Mouse (Mus musculus): ENCODE data around the gene Anapc16. TPM values are rescaled to one million over a fixed set of nuclear protein-coding genes. Genes with fewer than 3 reads are reported as not detected.

The Anapc16 gene
- polyA plus RNA-seq (2015; fragmentation: Nextera tagmentation; extraction: Ambion mirVana): 75.6 and 90.7 TPM in 2 replicates

- peak within 1 kb of the TSS; percentile 92 for H3K4me2 ChIP-seq (ENCODE audit: low read depth, low read length)
- under 1% methylated on average over 51 of the region's 51 CpGs for WGBS
- no peaks in the 10 kb centered on the region for H3K9me3 ChIP-seq (replicated peaks; ENCODE audit: control insufficient read depth, low read length)
- no peaks in the 10 kb centered on the region for H3K36me3 ChIP-seq (ENCODE audit: control insufficient read depth, insufficient read depth, low read length)
- peak within 1 kb of the TSS; percentile 85 for H3K9ac ChIP-seq (ENCODE audit: low read length)
- ATAC-seq (ENCODE audit: insufficient read depth, low FRiP score): peak; percentile 99
- peak within 1 kb of the TSS; percentile 98 for H3K27ac ChIP-seq (ENCODE audit: low read length)
- H3K4me1 ChIP-seq (ENCODE audit: control insufficient read depth, insufficient read depth, low read length): peaks cover 10% of the 10 kb centered on the region
- peak within 1 kb of the TSS; percentile 74 for H3K4me3 ChIP-seq (replicated peaks; ENCODE audit: low read length)
- H3K27me3 ChIP-seq (ENCODE audit: control insufficient read depth, insufficient read depth, low read length): no peaks in the 10 kb centered on the region
These were observed at the start of gene Anapc16, which contains the start of gene Ascc1 for GRCm38 (mm10) chr10:60002673-60003212. Anapc16 (minus strand) TSS chr10:60003135. Ascc1 (plus strand) TSS chr10:60002805.

- no peak overlapping the region for H3K4me2 ChIP-seq (ENCODE audit: low read depth, low read length)
- 92% methylated on average over 10 of the region's 10 CpGs for WGBS
- no peak overlapping the region for H3K27ac ChIP-seq (ENCODE audit: low read length)
- no peak overlapping the region for H3K9ac ChIP-seq (ENCODE audit: low read length)
- H3K4me1 ChIP-seq (ENCODE audit: control insufficient read depth, insufficient read depth, low read length): 0 out of 2 replicates have a peak, but pooled peaks cover 5% of the 10 kb centered on the region
- H3K9me3 ChIP-seq (replicated peaks; ENCODE audit: control insufficient read depth, low read length): peaks cover 11% of the 10 kb centered on the region; the same call in 1 of the 2 replicates
- 0 out of 2 replicates have a peak, but pooled peaks cover 6% of the 10 kb centered on the region for H3K36me3 ChIP-seq (ENCODE audit: control insufficient read depth, insufficient read depth, low read length)
- ATAC-seq (ENCODE audit: insufficient read depth, low FRiP score): no peak
- H3K4me3 ChIP-seq (replicated peaks; ENCODE audit: low read length): no peak overlapping the region
- no peaks in the 10 kb centered on the region for H3K27me3 ChIP-seq (ENCODE audit: control insufficient read depth, insufficient read depth, low read length)
These were observed 47.6 kb upstream of the Anapc16 start for GRCm38 (mm10) chr10:60050581-60050980.

- H3K9me3 ChIP-seq (replicated peaks; ENCODE audit: control insufficient read depth, low read length): peaks cover 11% of the 10 kb centered on the region; the same call in 1 of the 2 replicates
- H3K9ac ChIP-seq (ENCODE audit: low read length): no peak overlapping the region
- ATAC-seq (ENCODE audit: insufficient read depth, low FRiP score): peak; percentile 68; the same call in 1 of the 2 replicates
- peaks cover 6% of the 10 kb centered on the region; the same call in 1 of the 2 replicates for H3K36me3 ChIP-seq (ENCODE audit: control insufficient read depth, insufficient read depth, low read length)
- no peak overlapping the region for H3K4me3 ChIP-seq (replicated peaks; ENCODE audit: low read length)
- H3K27me3 ChIP-seq (ENCODE audit: control insufficient read depth, insufficient read depth, low read length): no peaks in the 10 kb centered on the region
- 0 out of 2 replicates have a peak, but pooled peaks cover 5% of the 10 kb centered on the region for H3K4me1 ChIP-seq (ENCODE audit: control insufficient read depth, insufficient read depth, low read length)
- no peak overlapping the region for H3K4me2 ChIP-seq (ENCODE audit: low read depth, low read length)
- H3K27ac ChIP-seq (ENCODE audit: low read length): no peak overlapping the region; the same call in 1 of the 2 replicates
- WGBS: 39% methylated on average over 5 of the region's 5 CpGs
These were observed 43.8 kb upstream of the Anapc16 start for GRCm38 (mm10) chr10:60046696-60047095.

- peak; percentile 53; the same call in 1 of the 2 replicates for ATAC-seq (ENCODE audit: insufficient read depth, low FRiP score)
- no peak overlapping the region for H3K4me3 ChIP-seq (replicated peaks; ENCODE audit: low read length)
These were observed 39.5 kb upstream of the Anapc16 start for GRCm38 (mm10) chr10:60042350-60042922.

GRCm38 (mm10) chr10:60035744-60036143 lies 32.8 kb upstream of the Anapc16 start:
- Histone ChIP-seq H3K36me3 (ENCODE audit: control insufficient read depth, insufficient read depth, low read length) (no peaks in the 10 kb centered on the region), H3K4me2 (ENCODE audit: low read depth, low read length) (no peak overlapping the region), H3K9me3 (replicated peaks; ENCODE audit: control insufficient read depth, low read length) (no peaks in the 10 kb centered on the region), H3K4me3 (replicated peaks; ENCODE audit: low read length) (no peak overlapping the region), H3K4me1 (ENCODE audit: control insufficient read depth, insufficient read depth, low read length) (no peaks in the 10 kb centered on the region), H3K27ac (ENCODE audit: low read length) (no peak overlapping the region), H3K27me3 (ENCODE audit: control insufficient read depth, insufficient read depth, low read length) (no peaks in the 10 kb centered on the region), H3K9ac (ENCODE audit: low read length) (no peak overlapping the region)
- 57% methylated on average over 4 of the region's 4 CpGs for WGBS
- no peak for ATAC-seq (ENCODE audit: insufficient read depth, low FRiP score)

More at GRCm38 (mm10) chr10:60042350-60042922, 39.5 kb upstream of the Anapc16 start:
- Histone ChIP-seq H3K4me2 (ENCODE audit: low read depth, low read length) (no peak overlapping the region), H3K9ac (ENCODE audit: low read length) (no peak overlapping the region), H3K27me3 (ENCODE audit: control insufficient read depth, insufficient read depth, low read length) (no peaks in the 10 kb centered on the region), H3K4me1 (ENCODE audit: control insufficient read depth, insufficient read depth, low read length) (0 out of 2 replicates have a peak, but pooled peaks cover 5% of the 10 kb centered on the region), H3K9me3 (replicated peaks; ENCODE audit: control insufficient read depth, low read length) (no peaks in the 10 kb centered on the region), H3K36me3 (ENCODE audit: control insufficient read depth, insufficient read depth, low read length) (no peaks in the 10 kb centered on the region; the same call in 1 of the 2 replicates), H3K27ac (ENCODE audit: low read length) (peak overlapping the region; percentile 31; the same call in 1 of the 2 replicates)
- 54% methylated on average over 8 of the region's 8 CpGs for WGBS

GRCm38 (mm10) chr10:60034621-60035020 lies 31.7 kb upstream of the Anapc16 start:
- no peak overlapping the region for H3K9ac ChIP-seq (ENCODE audit: low read length)
- H3K36me3 ChIP-seq (ENCODE audit: control insufficient read depth, insufficient read depth, low read length): no peaks in the 10 kb centered on the region
- no peaks in the 10 kb centered on the region for H3K27me3 ChIP-seq (ENCODE audit: control insufficient read depth, insufficient read depth, low read length)
- no peaks in the 10 kb centered on the region for H3K9me3 ChIP-seq (replicated peaks; ENCODE audit: control insufficient read depth, low read length)
- H3K4me3 ChIP-seq (replicated peaks; ENCODE audit: low read length): no peak overlapping the region
- no peak for ATAC-seq (ENCODE audit: insufficient read depth, low FRiP score)
- 74% methylated on average over 3 of the region's 3 CpGs for WGBS
- no peak overlapping the region for H3K27ac ChIP-seq (ENCODE audit: low read length)
- H3K4me2 ChIP-seq (ENCODE audit: low read depth, low read length): no peak overlapping the region
- no peaks in the 10 kb centered on the region for H3K4me1 ChIP-seq (ENCODE audit: control insufficient read depth, insufficient read depth, low read length)

- peaks cover 11% of the 10 kb centered on the region for H3K4me1 ChIP-seq (ENCODE audit: control insufficient read depth, insufficient read depth, low read length)
- H3K9ac ChIP-seq (ENCODE audit: low read length): no peak overlapping the region
- no peaks in the 10 kb centered on the region for H3K9me3 ChIP-seq (replicated peaks; ENCODE audit: control insufficient read depth, low read length)
- H3K36me3 ChIP-seq (ENCODE audit: control insufficient read depth, insufficient read depth, low read length): no peaks in the 10 kb centered on the region
- H3K4me3 ChIP-seq (replicated peaks; ENCODE audit: low read length): no peak overlapping the region
- H3K27me3 ChIP-seq (ENCODE audit: control insufficient read depth, insufficient read depth, low read length): no peaks in the 10 kb centered on the region
- H3K4me2 ChIP-seq (ENCODE audit: low read depth, low read length): no peak overlapping the region
- no peak for ATAC-seq (ENCODE audit: insufficient read depth, low FRiP score)
- H3K27ac ChIP-seq (ENCODE audit: low read length): no peak overlapping the region
- WGBS: 38% methylated on average over 5 of the region's 5 CpGs
These were observed 30.1 kb upstream of the Anapc16 start for GRCm38 (mm10) chr10:60033064-60033463.

- Histone ChIP-seq H3K9me3 (replicated peaks; ENCODE audit: control insufficient read depth, low read length) (no peaks in the 10 kb centered on the region), H3K4me1 (ENCODE audit: control insufficient read depth, insufficient read depth, low read length) (peaks cover 16% of the 10 kb centered on the region), H3K27me3 (ENCODE audit: control insufficient read depth, insufficient read depth, low read length) (no peaks in the 10 kb centered on the region), H3K27ac (ENCODE audit: low read length) (no peak overlapping the region), H3K9ac (ENCODE audit: low read length) (no peak overlapping the region), H3K4me2 (ENCODE audit: low read depth, low read length) (no peak overlapping the region), H3K36me3 (ENCODE audit: control insufficient read depth, insufficient read depth, low read length) (no peaks in the 10 kb centered on the region), H3K4me3 (replicated peaks; ENCODE audit: low read length) (no peak overlapping the region)
- no peak for ATAC-seq (ENCODE audit: insufficient read depth, low FRiP score)
- WGBS: 47% methylated on average over 2 of the region's 2 CpGs
These were observed 29.7 kb upstream of the Anapc16 start for GRCm38 (mm10) chr10:60032622-60033021.

- 58% methylated on average over 2 of the region's 2 CpGs for WGBS
- Histone ChIP-seq H3K4me3 (replicated peaks; ENCODE audit: low read length) (no peak overlapping the region), H3K36me3 (ENCODE audit: control insufficient read depth, insufficient read depth, low read length) (no peaks in the 10 kb centered on the region), H3K9ac (ENCODE audit: low read length) (no peak overlapping the region), H3K4me2 (ENCODE audit: low read depth, low read length) (no peak overlapping the region), H3K27me3 (ENCODE audit: control insufficient read depth, insufficient read depth, low read length) (no peaks in the 10 kb centered on the region), H3K9me3 (replicated peaks; ENCODE audit: control insufficient read depth, low read length) (no peaks in the 10 kb centered on the region), H3K27ac (ENCODE audit: low read length) (no peak overlapping the region), H3K4me1 (ENCODE audit: control insufficient read depth, insufficient read depth, low read length) (peaks cover 21% of the 10 kb centered on the region)
- ATAC-seq (ENCODE audit: insufficient read depth, low FRiP score): no peak
These were observed 29.1 kb upstream of the Anapc16 start for GRCm38 (mm10) chr10:60031985-60032384.

Measured in stomach, embryonic 16.5 days (tissue).